Mouse (Mus musculus) skeletal muscle tissue, adult 2 months (tissue): ENCODE measurements around the gene Slbp.

Experiments used
- DNase-seq: peaks from one replicate; pipeline ENCODE4 v3.0.0-alpha.2; 2012; ENCODE audit warnings: low read depth, low spot score

The Slbp gene

GRCm38 (mm10) chr5:33681611-33682388 is 29.4 kb upstream of the Slbp start:
- DNase-seq = no peak

GRCm38 (mm10) chr5:33681044-33681443 is 28.7 kb upstream of the Slbp start:
- no peak for DNase-seq

GRCm38 (mm10) chr5:33678244-33678643 is 25.9 kb upstream of the Slbp start:
- no peak for DNase-seq

- DNase-seq = no peak
Observed at GRCm38 (mm10) chr5:33675964-33676363, 23.6 kb upstream of the Slbp start.

GRCm38 (mm10) chr5:33674439-33674838 is 22.1 kb upstream of the Slbp start:
- no peak for DNase-seq

- DNase-seq = no peak
Observed at GRCm38 (mm10) chr5:33671659-33672058, 19.3 kb upstream of the Slbp start.

GRCm38 (mm10) chr5:33668223-33668622 is 15.8 kb upstream of the Slbp start:
- DNase-seq = no peak

- DNase-seq = no peak
Observed at GRCm38 (mm10) chr5:33658664-33659050, 6.3 kb upstream of the Slbp start.

- peak; percentile 97 for DNase-seq
Observed at GRCm38 (mm10) chr5:33657787-33658663, 5.7 kb upstream of the Slbp start, which contains the start of the genes Tacc3 and Tmem129. Gene Tacc3, plus strand, starts transcription at chr5:33658128. Gene Tmem129, minus strand, starts transcription at chr5:33658416.

GRCm38 (mm10) chr5:33657251-33657786 is 4.9 kb upstream of the Slbp start:
- no peak for DNase-seq

GRCm38 (mm10) chr5:33656739-33657138 is 4.4 kb upstream of the Slbp start:
- no peak for DNase-seq

- DNase-seq = no peak
Observed at GRCm38 (mm10) chr5:33655251-33655840, 3.0 kb upstream of the Slbp start.

- no peak for DNase-seq
Observed at GRCm38 (mm10) chr5:33654424-33654823, 2.0 kb upstream of the Slbp start.

- no peak for DNase-seq
Observed at GRCm38 (mm10) chr5:33652783-33653173, 404 bp upstream of the Slbp start.

- no peak for DNase-seq
Observed at GRCm38 (mm10) chr5:33651541-33651920, 843 bp downstream of the Slbp start.

GRCm38 (mm10) chr5:33651017-33651416 is 1.4 kb downstream of the Slbp start:
- no peak for DNase-seq

GRCm38 (mm10) chr5:33640652-33641051 is 11.7 kb downstream of the Slbp start:
- DNase-seq = peak; percentile 43

GRCm38 (mm10) chr5:33638826-33639225 is 13.5 kb downstream of the Slbp start:
- DNase-seq = no peak

- DNase-seq = no peak
Observed at GRCm38 (mm10) chr5:33637606-33638350, 14.6 kb downstream of the Slbp start.

- no peak for DNase-seq
Observed at GRCm38 (mm10) chr5:33635361-33635760, 17.0 kb downstream of the Slbp start.

- no peak for DNase-seq
Observed at GRCm38 (mm10) chr5:33632526-33632925, 19.8 kb downstream of the Slbp start.
